Mouse (Mus musculus) lung, adult 18-20 months (tissue): ENCODE measurements around the gene Gm49353.

Experiments used
- DNase-seq, 2 experiments: peaks; one replicate each; pipeline ENCODE4 v3.0.0; 2022; ENCODE audit warnings: mixed read lengths in 2 of 2

Gm49353 gene

GRCm38 (mm10) chr10:29198642-29199041 lies at the start of gene Gm49353:
Gene Gm49353, plus strand, starts transcription at chr10:29198954.
- no peak for DNase-seq

- DNase-seq: no peak
Observed at GRCm38 (mm10) chr10:29155304-29155703, 43.5 kb upstream of the Gm49353 start.

- DNase-seq: no peak
Observed at GRCm38 (mm10) chr10:29161664-29162063, 37.1 kb upstream of the Gm49353 start.

- DNase-seq: no peak
Observed at GRCm38 (mm10) chr10:29173778-29174177, 25.0 kb upstream of the Gm49353 start.

GRCm38 (mm10) chr10:29175656-29176055 lies 23.1 kb upstream of the Gm49353 start:
- DNase-seq: no peak

- DNase-seq: no peak
Observed at GRCm38 (mm10) chr10:29176881-29177280, 21.9 kb upstream of the Gm49353 start.

GRCm38 (mm10) chr10:29178003-29178402 lies 20.8 kb upstream of the Gm49353 start:
- DNase-seq: no peak

GRCm38 (mm10) chr10:29180210-29180609 lies 18.5 kb upstream of the Gm49353 start:
- no peak for DNase-seq

GRCm38 (mm10) chr10:29181046-29181445 lies 17.7 kb upstream of the Gm49353 start:
- DNase-seq: no peak

GRCm38 (mm10) chr10:29193769-29194168 lies 5.0 kb upstream of the Gm49353 start:
- no peak for DNase-seq

- no peak for DNase-seq
Observed at GRCm38 (mm10) chr10:29196811-29197210, 1.9 kb upstream of the Gm49353 start.

- no peak for DNase-seq
Observed at GRCm38 (mm10) chr10:29199835-29200234, 1.1 kb downstream of the Gm49353 start.

GRCm38 (mm10) chr10:29200609-29201008 lies 1.9 kb downstream of the Gm49353 start:
- DNase-seq: no peak

- DNase-seq: peak in 1 of 2 experiments; percentile 24
Observed at GRCm38 (mm10) chr10:29206730-29207129, 8.0 kb downstream of the Gm49353 start.

- DNase-seq: no peak
Observed at GRCm38 (mm10) chr10:29208735-29209134, 10.0 kb downstream of the Gm49353 start.

GRCm38 (mm10) chr10:29211453-29211852 lies 12.7 kb downstream of the Gm49353 start, which contains the start of gene 9330159F19Rik:
Gene 9330159F19Rik, plus strand, starts transcription at chr10:29211606.
- peak in 1 of 2 experiments; percentile 46 for DNase-seq

GRCm38 (mm10) chr10:29213534-29214100 lies 14.9 kb downstream of the Gm49353 start:
- no peak for DNase-seq

GRCm38 (mm10) chr10:29216957-29217356 lies 18.2 kb downstream of the Gm49353 start:
- DNase-seq: no peak

- DNase-seq: no peak
Observed at GRCm38 (mm10) chr10:29217451-29217850, 18.7 kb downstream of the Gm49353 start.

- DNase-seq: peak in 1 of 2 experiments; percentile 6
Observed at GRCm38 (mm10) chr10:29225329-29225728, 26.6 kb downstream of the Gm49353 start.

- no peak for DNase-seq
Observed at GRCm38 (mm10) chr10:29231208-29231607, 32.5 kb downstream of the Gm49353 start.
